Mouse (Mus musculus): ENCODE data around the gene Tfcp2l1.

DNA sequence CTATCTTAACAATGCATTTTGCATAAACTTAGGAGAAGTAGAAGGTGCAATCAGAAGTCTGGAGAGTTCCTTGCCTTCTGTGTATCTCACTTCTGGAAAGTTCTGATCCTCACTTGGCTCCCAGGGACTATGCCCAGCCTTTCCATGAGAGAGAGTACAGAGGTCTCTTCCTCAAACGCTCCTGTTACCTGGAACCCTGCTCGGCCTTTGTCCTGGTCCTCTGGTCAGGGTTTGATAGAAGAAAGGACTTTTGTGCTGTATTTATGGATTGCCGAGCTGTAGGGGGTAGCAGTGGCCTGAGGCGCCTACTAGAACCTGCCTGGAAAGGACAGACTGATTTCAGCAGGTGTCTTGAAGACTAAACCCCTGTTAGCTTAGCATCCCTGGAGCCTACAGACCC lies 55.9 kb downstream of the Tfcp2l1 start:
- TF ChIP-seq CTCF (conservative IDR thresholded peaks at IDR 0.05 in 1 of 2, IDR thresholded peaks at IDR 0.05 in 1 of 2; ENCODE audit: low read depth in 2 of 2, low read length in 2 of 2) (no peak), SMC3 (IDR thresholded peaks at IDR 0.05; ENCODE audit: low read depth, low read length) (no peak), KAT2A (IDR thresholded peaks at IDR 0.05; ENCODE audit: insufficient replicate concordance, low read length) (no peak), CHD2 (IDR thresholded peaks at IDR 0.05; ENCODE audit: low read length) (no peak), RAD21 (IDR thresholded peaks at IDR 0.05; ENCODE audit: low read depth, low read length) (no peak), POLR2A (IDR thresholded peaks at IDR 0.05; ENCODE audit: low read depth, low read length) (no peak)

All from CH12.LX (cell line).